Mouse (Mus musculus) hindbrain, embryonic 13.5 days (tissue): ENCODE data around the gene Dcps. TPM values are rescaled to one million over a fixed set of nuclear protein-coding genes. Genes with fewer than 3 reads are reported as not detected.
"Not testable (repeated sequence)": the region's sequence is repeated elsewhere in the genome, so short reads cannot be mapped to it uniquely, and the experiment has no call there.

Source experiments
- ATAC-seq: fragments of 200-750 bp; cut with Nextera tagmentation; 2 replicates; pipeline ENCODE4 v1.8.0; 2017; ENCODE audit warnings: moderate TSS enrichment; ENCODE audit not compliant: low FRiP score
- H3K27ac ChIP-seq: fragments of 300-500 bp; sonication (generic); 2 replicates; pipeline ENCODE4 v1.5.1; 2015; ENCODE audit warnings: inconsistent platforms, mild to moderate bottlenecking, moderate library complexity
- H3K27me3 ChIP-seq: fragments of 300-500 bp; sonication (generic); 2 replicates; pipeline ENCODE4 v1.6.1; 2015; ENCODE audit warnings: mild to moderate bottlenecking, inconsistent platforms
- H3K36me3 ChIP-seq: fragments of 300-500 bp; sonication (generic); 2 replicates; pipeline ENCODE4 v1.6.1; 2015; ENCODE audit warnings: mild to moderate bottlenecking, inconsistent platforms
- H3K4me1 ChIP-seq: fragments of 300-500 bp; sonication (generic); replicated peaks from 2 replicates; pipeline ENCODE4 v1.6.1; 2015; ENCODE audit warnings: inconsistent platforms
- H3K4me2 ChIP-seq: fragments of 300-500 bp; sonication (generic); 2 replicates; pipeline ENCODE4 v1.6.1; 2015; ENCODE audit warnings: inconsistent platforms, mild to moderate bottlenecking, moderate library complexity
- H3K4me3 ChIP-seq: fragments of 300-500 bp; sonication (generic); 2 replicates; pipeline ENCODE4 v1.5.1; 2015; ENCODE audit warnings: mild to moderate bottlenecking, inconsistent platforms
- H3K9ac ChIP-seq: fragments of 300-500 bp; sonication (generic); 2 replicates; pipeline ENCODE4 v1.6.1; 2015; ENCODE audit warnings: mild to moderate bottlenecking, inconsistent platforms
- H3K9me3 ChIP-seq: fragments of 300-500 bp; sonication (generic); 2 replicates; pipeline ENCODE4 v1.6.1; 2016; ENCODE audit warnings: inconsistent platforms
- WGBS: fragments of 180-500 bp; shearing (Covaris S2); methylation state at CpG from one replicate; pipeline ENCODE4 v1.1.7; 2015; 5-methylcytosine and 5-hydroxymethylcytosine counted together
- polyA plus RNA-seq: library from polyadenylated mRNA; unstranded; fragments of >200 nt; fragmentation: Nextera tagmentation; extraction: Ambion mirVana; gene quantifications from 2 replicates; pipeline ENCODE4 v1.2.1, GENCODE M21; 2015

Dcps gene
- polyA plus RNA-seq, 1 experiment from 2014 or later = 80.1 TPM

GRCm38 (mm10) chr9:35147261-35147660, 28.6 kb downstream of the Dcps start:
- not testable (repeated sequence) for H3K9ac ChIP-seq, ATAC-seq, H3K36me3 ChIP-seq, H3K4me3 ChIP-seq, H3K9me3 ChIP-seq, H3K27me3 ChIP-seq, H3K4me2 ChIP-seq, H3K4me1 ChIP-seq, H3K27ac ChIP-seq
- 96% methylated on average over 14 of the region's 14 CpGs for WGBS

- Histone ChIP-seq H3K27ac (no peak overlapping the region), H3K27me3 (no peaks in the 10 kb centered on the region), H3K4me2 (no peak overlapping the region), H3K4me1 (no peaks in the 10 kb centered on the region), H3K4me3 (no peak overlapping the region), H3K9ac (no peak overlapping the region), H3K36me3 (no peaks in the 10 kb centered on the region), H3K9me3 (no peaks in the 10 kb centered on the region)
- WGBS = 93% methylated on average over 1 of the region's 1 CpGs
- no peak for ATAC-seq
Measured at GRCm38 (mm10) chr9:35145829-35146228, 30.0 kb downstream of the Dcps start.

- H3K4me1 ChIP-seq = no peaks in the 10 kb centered on the region
- no peak for ATAC-seq
- H3K4me3 ChIP-seq = no peak overlapping the region
- WGBS = 88% methylated on average over 9 of the region's 9 CpGs
- no peak overlapping the region for H3K9ac ChIP-seq
- no peak overlapping the region for H3K4me2 ChIP-seq
- no peaks in the 10 kb centered on the region for H3K9me3 ChIP-seq
- no peaks in the 10 kb centered on the region for H3K36me3 ChIP-seq
- H3K27me3 ChIP-seq = no peaks in the 10 kb centered on the region
- H3K27ac ChIP-seq = no peak overlapping the region
Measured at GRCm38 (mm10) chr9:35145118-35145517, 30.7 kb downstream of the Dcps start.

- Histone ChIP-seq H3K9me3 (no peaks in the 10 kb centered on the region), H3K27me3 (no peaks in the 10 kb centered on the region), H3K9ac (no peak overlapping the region), H3K27ac (no peak overlapping the region), H3K36me3 (no peaks in the 10 kb centered on the region), H3K4me1 (no peaks in the 10 kb centered on the region), H3K4me3 (no peak overlapping the region), H3K4me2 (no peak overlapping the region)
- no peak for ATAC-seq
- WGBS = 91% methylated on average over 2 of the region's 2 CpGs
Measured at GRCm38 (mm10) chr9:35142221-35142620, 33.6 kb downstream of the Dcps start.

- Histone ChIP-seq H3K4me2 (no peak overlapping the region), H3K4me1 (peaks cover 9% of the 10 kb centered on the region), H3K9me3 (no peaks in the 10 kb centered on the region), H3K9ac (no peak overlapping the region), H3K4me3 (no peak overlapping the region), H3K27me3 (no peaks in the 10 kb centered on the region), H3K36me3 (peaks cover 4% of the 10 kb centered on the region; the same call in 1 of the 2 replicates), H3K27ac (no peak overlapping the region)
- no peak for ATAC-seq
- 81% methylated on average over 5 of the region's 5 CpGs for WGBS
Measured at GRCm38 (mm10) chr9:35139231-35139744, 36.6 kb downstream of the Dcps start.

GRCm38 (mm10) chr9:35138029-35138428, 37.8 kb downstream of the Dcps start:
- H3K4me3 ChIP-seq = no peak overlapping the region
- WGBS = 77% methylated on average over 7 of the region's 7 CpGs
- ATAC-seq = no peak
- no peak overlapping the region for H3K4me2 ChIP-seq
- no peak overlapping the region for H3K27ac ChIP-seq
- no peaks in the 10 kb centered on the region for H3K27me3 ChIP-seq
- H3K36me3 ChIP-seq = peaks cover 4% of the 10 kb centered on the region; the same call in 1 of the 2 replicates
- peaks cover 9% of the 10 kb centered on the region for H3K4me1 ChIP-seq
- no peak overlapping the region for H3K9ac ChIP-seq
- no peaks in the 10 kb centered on the region for H3K9me3 ChIP-seq

GRCm38 (mm10) chr9:35135575-35135974, 40.3 kb downstream of the Dcps start:
- Histone ChIP-seq H3K4me3 (no peak overlapping the region), H3K27ac (no peak overlapping the region), H3K27me3 (no peaks in the 10 kb centered on the region), H3K36me3 (peaks cover 4% of the 10 kb centered on the region; the same call in 1 of the 2 replicates), H3K4me2 (no peak overlapping the region), H3K4me1 (peaks cover 14% of the 10 kb centered on the region), H3K9me3 (no peaks in the 10 kb centered on the region), H3K9ac (no peak overlapping the region)
- WGBS = 58% methylated on average over 6 of the region's 6 CpGs
- ATAC-seq = no peak

GRCm38 (mm10) chr9:35131637-35132397, 44.0 kb downstream of the Dcps start:
- Histone ChIP-seq H3K27ac (no peak overlapping the region), H3K36me3 (peaks cover 21% of the 10 kb centered on the region), H3K4me1 (peaks cover 14% of the 10 kb centered on the region), H3K27me3 (no peaks in the 10 kb centered on the region), H3K9me3 (no peaks in the 10 kb centered on the region), H3K4me3 (no peak overlapping the region), H3K9ac (no peak overlapping the region), H3K4me2 (no peak overlapping the region)
- no peak for ATAC-seq
- WGBS = 92% methylated on average over 16 of the region's 16 CpGs

GRCm38 (mm10) chr9:35128995-35129418, 46.9 kb downstream of the Dcps start:
- no peak for ATAC-seq
- no peak overlapping the region for H3K9ac ChIP-seq
- WGBS = 95% methylated on average over 9 of the region's 9 CpGs

GRCm38 (mm10) chr9:35128564-35128963, 47.3 kb downstream of the Dcps start:
- H3K27me3 ChIP-seq = no peaks in the 10 kb centered on the region
- no peak for ATAC-seq
- H3K4me1 ChIP-seq = 0 out of 2 replicates have a peak, but pooled peaks cover 5% of the 10 kb centered on the region
- H3K27ac ChIP-seq = no peak overlapping the region
- H3K4me3 ChIP-seq = no peak overlapping the region
- 92% methylated on average over 3 of the region's 3 CpGs for WGBS
- H3K4me2 ChIP-seq = no peak overlapping the region
- H3K9me3 ChIP-seq = no peaks in the 10 kb centered on the region
- peaks cover 45% of the 10 kb centered on the region for H3K36me3 ChIP-seq
- no peak overlapping the region for H3K9ac ChIP-seq

More at GRCm38 (mm10) chr9:35128995-35129418, 46.9 kb downstream of the Dcps start:
- Histone ChIP-seq H3K4me1 (0 out of 2 replicates have a peak, but pooled peaks cover 5% of the 10 kb centered on the region), H3K27me3 (no peaks in the 10 kb centered on the region), H3K27ac (no peak overlapping the region), H3K4me2 (no peak overlapping the region), H3K4me3 (no peak overlapping the region), H3K36me3 (peaks cover 44% of the 10 kb centered on the region), H3K9me3 (no peaks in the 10 kb centered on the region)

GRCm38 (mm10) chr9:35127561-35127960, 48.3 kb downstream of the Dcps start:
- peaks cover 45% of the 10 kb centered on the region for H3K36me3 ChIP-seq
- WGBS = 97% methylated on average over 5 of the region's 5 CpGs

GRCm38 (mm10) chr9:35127147-35127546, 48.7 kb downstream of the Dcps start:
- H3K27ac ChIP-seq = no peak overlapping the region
- H3K4me2 ChIP-seq = no peak overlapping the region
- H3K36me3 ChIP-seq = peaks cover 45% of the 10 kb centered on the region
- no peak overlapping the region for H3K9ac ChIP-seq
- no peak for ATAC-seq
- no peak overlapping the region for H3K4me3 ChIP-seq
- WGBS = 83% methylated on average over 6 of the region's 6 CpGs
- no peaks in the 10 kb centered on the region for H3K9me3 ChIP-seq
- H3K27me3 ChIP-seq = no peaks in the 10 kb centered on the region
- H3K4me1 ChIP-seq = 0 out of 2 replicates have a peak, but pooled peaks cover 5% of the 10 kb centered on the region

More at GRCm38 (mm10) chr9:35127561-35127960, 48.3 kb downstream of the Dcps start:
- no peak for ATAC-seq
- H3K9me3 ChIP-seq = no peaks in the 10 kb centered on the region
- no peak overlapping the region for H3K27ac ChIP-seq
- H3K9ac ChIP-seq = no peak overlapping the region
- no peak overlapping the region for H3K4me3 ChIP-seq
- 0 out of 2 replicates have a peak, but pooled peaks cover 5% of the 10 kb centered on the region for H3K4me1 ChIP-seq
- H3K4me2 ChIP-seq = no peak overlapping the region
- no peaks in the 10 kb centered on the region for H3K27me3 ChIP-seq

- H3K4me1 ChIP-seq = no peaks in the 10 kb centered on the region
- no peaks in the 10 kb centered on the region for H3K27me3 ChIP-seq
- H3K9ac ChIP-seq = no peak overlapping the region
- no peak for ATAC-seq
- H3K27ac ChIP-seq = no peak overlapping the region
- H3K4me2 ChIP-seq = no peak overlapping the region
- peaks cover 48% of the 10 kb centered on the region for H3K36me3 ChIP-seq
- H3K9me3 ChIP-seq = no peaks in the 10 kb centered on the region
- H3K4me3 ChIP-seq = no peak overlapping the region
- 97% methylated on average over 8 of the region's 8 CpGs for WGBS
Measured at GRCm38 (mm10) chr9:35124678-35124955, 51.2 kb downstream of the Dcps start.
